Mouse (Mus musculus): Measurements from ENCODE around the gene Ulk4. TPM values are rescaled to one million over a fixed set of nuclear protein-coding genes. Genes with fewer than 3 reads are reported as not detected.
A peak's percentile ranks its signal among the peaks of the same experiment; 100 is the strongest.

Ulk4 gene
- 115 and 160 TPM in 2 replicates for polyA plus RNA-seq (2015; fragmentation: Nextera tagmentation; extraction: Ambion mirVana)

DNA sequence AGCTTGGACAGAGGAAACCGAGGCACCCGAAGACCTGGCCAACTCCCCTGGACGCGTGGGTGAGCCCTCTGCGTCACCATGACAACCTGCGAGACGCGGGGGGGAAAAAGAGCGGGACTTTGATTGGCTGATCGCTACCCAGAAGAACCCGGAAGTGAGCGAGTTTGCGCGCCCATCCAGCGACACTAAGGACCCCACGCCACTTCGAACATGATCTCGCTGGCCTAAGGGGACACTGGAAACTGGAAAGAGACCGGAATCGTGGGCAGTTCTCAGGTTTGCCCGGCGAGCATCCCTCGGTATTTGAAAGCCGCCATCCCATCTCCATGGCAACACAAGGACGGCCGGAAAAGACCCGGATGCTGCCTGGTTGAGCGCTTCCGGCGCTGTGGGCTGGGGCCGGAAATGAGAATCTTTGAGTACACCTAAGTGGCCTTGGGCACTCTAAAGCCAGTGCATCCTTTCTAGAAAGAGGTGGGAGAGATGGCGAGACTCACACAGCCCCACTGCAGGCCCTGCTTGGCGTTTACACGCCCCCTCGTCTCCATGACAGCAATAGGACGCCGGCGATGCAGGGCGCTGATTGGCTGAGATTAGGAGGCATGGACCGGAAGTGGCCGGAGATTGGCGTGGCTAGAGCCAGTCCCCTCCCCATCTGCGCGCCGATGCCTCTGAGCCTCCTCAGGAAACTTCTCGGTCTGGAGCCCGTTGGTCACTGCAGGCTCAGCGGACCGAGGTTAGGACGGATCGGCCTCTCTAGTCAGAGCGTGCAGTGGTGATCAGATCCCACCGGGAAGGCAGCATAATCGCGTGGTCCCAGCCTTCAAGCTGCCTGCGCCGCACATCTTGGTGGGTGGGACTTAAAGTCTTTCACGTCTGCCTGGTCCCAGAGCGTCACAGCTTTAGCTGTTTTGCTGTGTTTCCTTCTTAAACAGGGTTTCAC is at the start of gene Ulk4:
Gene Ulk4, minus strand, starts transcription at position 80 of the 943 bp plus-strand sequence.
- Histone ChIP-seq H3K4me3 (peak within 1 kb of the TSS; percentile 60), H3K27ac (replicated peaks) (peak within 1 kb of the TSS; percentile 90), H3K36me3 (peaks cover 5% of the 10 kb centered on the region; the same call in 1 of the 2 replicates), H3K9me3 (no peaks in the 10 kb centered on the region), H3K9ac (peak within 1 kb of the TSS; percentile 75), H3K4me2 (peak within 1 kb of the TSS; percentile 75), H3K4me1 (replicated peaks) (peaks cover 17% of the 10 kb centered on the region), H3K27me3 (no peaks in the 10 kb centered on the region)
- WGBS, result under 1% methylated on average over 59 of the region's 59 CpGs
- peak; percentile 97 for ATAC-seq (ENCODE audit: low read depth)

- Histone ChIP-seq H3K4me2 (no peak overlapping the region), H3K4me1 (replicated peaks) (peaks cover 23% of the 10 kb centered on the region), H3K4me3 (no peak overlapping the region), H3K36me3 (peaks cover 13% of the 10 kb centered on the region), H3K9me3 (no peaks in the 10 kb centered on the region), H3K9ac (no peak overlapping the region), H3K27me3 (no peaks in the 10 kb centered on the region), H3K27ac (replicated peaks) (peak overlapping the region; percentile 46; the same call in 1 of the 2 replicates)
- 96% methylated on average over 14 of the region's 14 CpGs for WGBS
- ATAC-seq (ENCODE audit: low read depth), result no peak
Measured at GRCm38 (mm10) chr9:121322034-121322433, 45.0 kb upstream of the Ulk4 start.

- Histone ChIP-seq H3K9ac (no peak overlapping the region), H3K4me1 (replicated peaks) (peaks cover 32% of the 10 kb centered on the region), H3K9me3 (no peaks in the 10 kb centered on the region), H3K4me2 (no peak overlapping the region), H3K27me3 (no peaks in the 10 kb centered on the region), H3K36me3 (peaks cover 13% of the 10 kb centered on the region), H3K27ac (replicated peaks) (no peak overlapping the region), H3K4me3 (no peak overlapping the region)
- 87% methylated on average over 2 of the region's 2 CpGs for WGBS
- ATAC-seq (ENCODE audit: low read depth), result no peak
Measured at GRCm38 (mm10) chr9:121321118-121321517, 44.1 kb upstream of the Ulk4 start.

- 64% methylated on average over 2 of the region's 2 CpGs for WGBS
- peak overlapping the region; percentile 69 for H3K27ac ChIP-seq (replicated peaks)
- H3K9ac ChIP-seq, result no peak overlapping the region
- no peak overlapping the region for H3K4me2 ChIP-seq
- no peak for ATAC-seq (ENCODE audit: low read depth)
- peaks cover 13% of the 10 kb centered on the region for H3K36me3 ChIP-seq
- no peak overlapping the region for H3K4me3 ChIP-seq
- no peaks in the 10 kb centered on the region for H3K27me3 ChIP-seq
- H3K9me3 ChIP-seq, result no peaks in the 10 kb centered on the region
- H3K4me1 ChIP-seq (replicated peaks), result peaks cover 39% of the 10 kb centered on the region
Measured at GRCm38 (mm10) chr9:121320433-121320832, 43.4 kb upstream of the Ulk4 start.

- Histone ChIP-seq H3K9ac (peak overlapping the region; percentile 32; the same call in 1 of the 2 replicates), H3K9me3 (no peaks in the 10 kb centered on the region), H3K4me2 (no peak overlapping the region), H3K4me3 (no peak overlapping the region), H3K27me3 (no peaks in the 10 kb centered on the region), H3K27ac (replicated peaks) (peak overlapping the region; percentile 69), H3K4me1 (replicated peaks) (peaks cover 49% of the 10 kb centered on the region), H3K36me3 (peaks cover 13% of the 10 kb centered on the region)
- WGBS, result 39% methylated on average over 10 of the region's 10 CpGs
- ATAC-seq (ENCODE audit: low read depth), result peak; percentile 36; the same call in 1 of the 2 replicates
Measured at GRCm38 (mm10) chr9:121319323-121319966, 42.4 kb upstream of the Ulk4 start.

DNA sequence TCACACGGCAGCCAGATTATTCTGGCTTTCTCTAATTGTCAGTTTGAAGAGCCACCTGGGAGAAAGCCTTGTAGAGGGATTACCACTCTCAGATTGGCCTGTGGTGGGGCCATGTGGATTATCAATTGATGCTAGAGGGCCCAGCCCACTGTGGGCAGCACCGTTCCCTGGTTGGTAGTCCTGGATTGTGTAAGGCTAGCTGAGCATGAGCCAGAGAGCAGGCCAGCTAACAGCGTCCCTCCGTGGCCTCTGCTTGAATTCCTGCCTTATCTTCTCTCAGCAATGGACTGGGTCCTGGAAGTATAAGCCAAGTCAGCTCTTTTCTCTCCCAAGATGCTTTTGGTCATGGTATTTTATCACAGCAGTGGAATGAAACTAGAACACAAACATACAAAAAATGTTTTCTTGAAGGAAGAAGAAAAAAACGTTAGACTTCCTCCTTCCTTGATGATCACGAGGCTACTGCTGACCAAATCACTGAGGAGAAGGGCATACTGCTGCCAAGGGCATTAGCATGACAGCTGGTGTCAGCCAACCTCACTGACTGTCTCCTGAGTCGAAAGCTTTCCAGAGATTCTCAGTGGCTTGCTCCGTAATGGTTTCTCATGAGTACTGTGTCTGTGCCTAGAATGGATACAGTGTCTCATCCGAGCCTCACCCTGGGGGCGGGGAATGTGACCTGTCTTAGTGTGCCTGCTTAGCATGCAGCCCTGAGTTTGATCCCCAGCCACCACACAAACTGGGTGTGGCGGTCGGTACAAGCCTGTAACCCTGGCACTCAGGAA is 39.8 kb upstream of the Ulk4 start:
- ATAC-seq (ENCODE audit: low read depth), result no peak
- no peak overlapping the region for H3K9ac ChIP-seq
- no peak overlapping the region for H3K4me2 ChIP-seq
- H3K36me3 ChIP-seq, result peaks cover 9% of the 10 kb centered on the region
- no peaks in the 10 kb centered on the region for H3K27me3 ChIP-seq
- H3K4me3 ChIP-seq, result no peak overlapping the region
- H3K4me1 ChIP-seq (replicated peaks), result peaks cover 75% of the 10 kb centered on the region
- no peaks in the 10 kb centered on the region for H3K9me3 ChIP-seq
- peak overlapping the region; percentile 96 for H3K27ac ChIP-seq (replicated peaks)
- 50% methylated on average over 12 of the region's 12 CpGs for WGBS

DNA sequence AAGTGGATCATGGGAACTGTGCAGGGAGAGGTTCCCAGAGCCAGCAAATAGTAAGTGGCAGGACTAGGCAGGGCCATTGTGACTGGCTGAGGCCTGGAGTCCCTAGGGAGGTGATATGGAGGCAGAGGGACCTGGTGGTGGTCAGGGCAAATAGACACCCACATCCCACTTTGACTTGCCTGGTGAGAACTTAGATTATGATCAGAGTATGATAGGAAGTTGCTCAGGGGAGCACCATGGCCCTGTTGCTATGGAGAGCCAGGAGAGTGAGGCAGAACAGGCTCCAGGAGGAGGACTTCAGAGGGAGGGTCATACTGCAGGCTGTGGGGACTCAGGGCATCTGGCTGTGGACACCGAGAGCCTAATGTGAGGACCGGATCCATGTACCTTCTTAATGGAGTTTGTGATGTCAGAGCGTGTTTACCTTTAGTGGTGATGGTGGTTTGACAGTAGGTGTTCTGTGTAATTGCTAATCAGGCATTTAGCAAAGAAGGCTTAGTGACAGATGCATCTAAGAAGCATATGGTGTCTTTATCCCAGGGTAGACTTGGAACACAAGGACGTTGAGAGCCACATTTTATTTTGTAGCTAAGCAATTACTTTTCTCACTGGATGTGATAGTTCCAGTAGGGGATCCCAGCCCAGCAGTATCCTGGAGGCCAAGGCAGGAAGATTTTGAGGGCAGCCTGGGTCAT is 39.1 kb upstream of the Ulk4 start:
- 71% methylated on average over 4 of the region's 4 CpGs for WGBS
- H3K4me2 ChIP-seq, result no peak overlapping the region
- H3K4me1 ChIP-seq (replicated peaks), result peaks cover 83% of the 10 kb centered on the region
- H3K27ac ChIP-seq (replicated peaks), result peak overlapping the region; percentile 96
- ATAC-seq (ENCODE audit: low read depth), result no peak
- no peaks in the 10 kb centered on the region for H3K27me3 ChIP-seq
- H3K4me3 ChIP-seq, result no peak overlapping the region
- peaks cover 9% of the 10 kb centered on the region for H3K36me3 ChIP-seq
- H3K9me3 ChIP-seq, result no peaks in the 10 kb centered on the region
- no peak overlapping the region for H3K9ac ChIP-seq

DNA sequence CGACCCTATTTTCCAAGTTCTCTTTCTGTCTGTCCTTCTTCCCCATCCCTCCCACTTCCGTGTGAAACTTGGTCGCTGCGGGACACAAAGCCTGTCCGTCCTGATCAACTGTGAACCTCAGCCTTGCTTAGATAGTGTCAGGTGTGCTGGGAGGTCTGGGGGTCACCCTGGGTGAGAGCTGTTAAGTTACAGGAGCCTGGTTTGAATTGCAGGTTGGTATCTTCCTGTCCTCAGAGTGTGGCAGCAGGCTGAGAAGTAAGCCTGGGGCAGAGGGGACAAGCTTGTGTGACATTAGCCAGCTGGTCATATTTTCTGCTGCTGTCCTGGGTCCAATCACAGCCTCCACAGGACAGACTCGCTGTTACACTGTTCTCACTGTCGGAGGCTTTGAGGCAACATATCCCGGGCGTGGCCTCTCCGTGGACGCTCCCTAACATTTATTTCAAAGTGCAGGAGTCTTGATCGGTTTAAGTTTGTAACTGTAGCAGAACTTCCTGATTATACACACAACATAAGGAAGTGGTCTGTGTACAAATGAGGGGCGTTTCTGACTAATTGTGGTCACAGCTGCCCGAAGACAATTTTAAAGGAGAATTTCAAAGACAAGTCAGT is 37.6 kb upstream of the Ulk4 start:
- peaks cover 9% of the 10 kb centered on the region for H3K36me3 ChIP-seq
- WGBS, result 8% methylated on average over 14 of the region's 14 CpGs
- peak overlapping the region; percentile 96 for H3K27ac ChIP-seq (replicated peaks)
- ATAC-seq (ENCODE audit: low read depth), result 0 out of 2 replicates have a peak, but pooled peaks have one; percentile 10
- peak overlapping the region; percentile 56 for H3K4me2 ChIP-seq
- H3K4me3 ChIP-seq, result peak overlapping the region; percentile 28
- peak overlapping the region; percentile 65 for H3K9ac ChIP-seq
- H3K9me3 ChIP-seq, result no peaks in the 10 kb centered on the region
- peaks cover 85% of the 10 kb centered on the region for H3K4me1 ChIP-seq (replicated peaks)
- H3K27me3 ChIP-seq, result no peaks in the 10 kb centered on the region

DNA sequence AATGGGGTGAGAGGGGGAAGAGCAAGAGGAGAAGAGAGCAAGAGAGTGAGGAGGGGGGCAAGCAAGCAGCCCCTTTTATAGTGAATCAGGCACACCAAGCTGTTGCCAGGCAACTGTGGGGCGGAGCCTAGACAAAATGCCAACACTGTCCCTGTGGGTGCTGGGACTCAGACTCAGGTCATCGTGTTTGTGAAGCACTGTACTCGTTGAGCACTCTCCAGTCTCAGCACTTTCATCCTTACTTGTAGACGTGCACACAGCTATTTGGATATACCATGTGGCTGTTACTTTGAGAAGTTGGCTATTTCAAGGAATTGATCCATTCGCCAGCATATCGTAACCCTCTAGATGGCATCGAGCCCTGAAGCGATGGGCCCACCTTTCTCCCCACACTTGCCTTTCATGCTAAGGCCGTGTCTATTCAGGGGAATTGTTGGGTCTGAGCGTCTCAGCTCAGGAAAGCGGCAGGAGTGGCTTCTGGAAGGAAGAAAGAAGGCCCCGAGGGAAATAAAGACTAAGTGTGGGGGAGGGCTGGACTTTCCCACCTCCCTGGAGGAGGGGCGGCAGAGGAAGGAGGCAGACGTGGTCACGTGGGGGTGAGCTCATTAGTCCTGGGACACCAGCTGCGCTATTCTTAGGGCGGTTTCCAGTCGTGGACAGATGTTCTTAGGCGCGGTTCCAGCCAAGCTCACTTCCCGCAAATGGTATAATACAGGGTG is 36.8 kb upstream of the Ulk4 start:
- Histone ChIP-seq H3K4me2 (peak overlapping the region; percentile 56), H3K27ac (replicated peaks) (peak overlapping the region; percentile 96), H3K9ac (peak overlapping the region; percentile 65), H3K9me3 (no peaks in the 10 kb centered on the region), H3K36me3 (peaks cover 9% of the 10 kb centered on the region), H3K27me3 (no peaks in the 10 kb centered on the region), H3K4me1 (replicated peaks) (peaks cover 85% of the 10 kb centered on the region), H3K4me3 (peak overlapping the region; percentile 28)
- WGBS, result under 1% methylated on average over 21 of the region's 21 CpGs
- ATAC-seq (ENCODE audit: low read depth), result peak; percentile 66

DNA sequence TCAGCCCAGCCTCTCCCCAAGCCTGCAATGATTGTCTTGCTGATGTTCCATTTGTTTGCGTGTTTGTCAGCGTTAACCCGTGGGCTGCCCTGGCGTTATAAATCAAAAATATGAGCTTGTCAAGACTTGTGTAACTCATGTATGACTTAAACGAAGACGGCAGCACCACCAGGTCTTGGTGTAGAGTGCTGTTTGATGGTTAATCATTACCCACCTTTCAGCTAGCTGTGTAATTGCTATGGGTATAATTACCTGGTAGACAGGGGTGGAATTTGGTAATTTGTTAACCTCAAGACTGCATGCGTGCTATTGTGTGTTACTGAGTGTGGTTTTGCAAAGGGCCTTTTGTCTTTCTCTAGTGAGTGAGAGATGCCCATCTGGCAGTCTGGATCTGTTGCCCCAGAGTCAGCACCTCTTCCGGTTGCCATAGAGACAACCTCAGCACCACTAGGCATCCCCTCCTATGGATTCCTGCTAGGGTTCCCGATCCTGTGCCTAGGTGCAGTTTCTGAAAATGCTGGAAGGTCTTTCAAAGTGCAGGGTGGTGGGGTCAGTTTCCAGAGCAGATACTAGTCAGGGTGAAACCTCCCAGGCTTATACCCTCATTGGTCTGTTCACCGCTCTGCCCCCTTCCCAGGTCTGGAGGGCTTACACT is 35.4 kb upstream of the Ulk4 start:
- 21% methylated on average over 10 of the region's 10 CpGs for WGBS
- peaks cover 84% of the 10 kb centered on the region for H3K4me1 ChIP-seq (replicated peaks)
- peak; percentile 15; the same call in 1 of the 2 replicates for ATAC-seq (ENCODE audit: low read depth)
- no peaks in the 10 kb centered on the region for H3K36me3 ChIP-seq
- no peaks in the 10 kb centered on the region for H3K9me3 ChIP-seq
- H3K4me2 ChIP-seq, result peak overlapping the region; percentile 56
- no peaks in the 10 kb centered on the region for H3K27me3 ChIP-seq
- no peak overlapping the region for H3K4me3 ChIP-seq
- H3K9ac ChIP-seq, result peak overlapping the region; percentile 65; the same call in 1 of the 2 replicates
- H3K27ac ChIP-seq (replicated peaks), result peak overlapping the region; percentile 96

Data from neural tube, embryonic 13.5 days (tissue).